Mouse (Mus musculus) small intestine, adult 2 months (tissue): Measurements from ENCODE around the gene Ugt1a8. TPM values are rescaled to one million over a fixed set of nuclear protein-coding genes. Genes with fewer than 3 reads are reported as not detected.

Experiments used
- H3K27ac ChIP-seq: fragments of 200-500 bp; 2 replicates; pipeline ENCODE4 v1.5.1; 2012; ENCODE audit warnings: low read depth, low read length, control low read depth, inconsistent platforms; ENCODE audit not compliant: insufficient read depth
- H3K27me3 ChIP-seq: fragments of 200-500 bp; 2 replicates; pipeline ENCODE4 v1.6.1; 2012; ENCODE audit warnings: mild to moderate bottlenecking, moderate library complexity, low read length, inconsistent platforms; ENCODE audit not compliant: control insufficient read depth, insufficient read depth
- H3K36me3 ChIP-seq: fragments of 200-500 bp; 2 replicates; pipeline ENCODE4 v1.6.1; 2012; ENCODE audit warnings: mild to moderate bottlenecking, low read length, control low read depth, inconsistent platforms; ENCODE audit not compliant: control insufficient read depth, insufficient read depth
- H3K4me1 ChIP-seq: fragments of 200-500 bp; 2 replicates; pipeline ENCODE4 v1.6.1; 2012; ENCODE audit warnings: low read length, inconsistent platforms, mixed read lengths; ENCODE audit not compliant: control insufficient read depth, insufficient read depth, insufficient read length
- H3K4me3 ChIP-seq: fragments of 200-500 bp; 2 replicates; pipeline ENCODE4 v1.5.1; 2012; ENCODE audit warnings: low read depth, mild to moderate bottlenecking, control low read depth, inconsistent platforms, low read length, moderate library complexity
- CTCF ChIP-seq: fragments of 200-500 bp; IDR thresholded peaks from 2 replicates; pipeline ENCODE4 v1.5.1; 2012; ENCODE audit warnings: low read depth, mild to moderate bottlenecking, control low read depth, inconsistent platforms, low read length, moderate library complexity, mixed read lengths; ENCODE audit not compliant: insufficient replicate concordance, insufficient read length; ENCODE audit errors: extremely low read depth
- POLR2A ChIP-seq: fragments of 200-500 bp; IDR thresholded peaks from 2 replicates; pipeline ENCODE4 v1.6.1; 2012; ENCODE audit warnings: low read depth, mild to moderate bottlenecking, control low read depth, inconsistent platforms, low read length, moderate library complexity
- WGBS: fragments of 180-500 bp; shearing (Covaris S2); methylation state at CpG from one replicate; pipeline ENCODE4 v1.1.7; 2018; 5-methylcytosine and 5-hydroxymethylcytosine counted together
- polyA plus RNA-seq: library from polyadenylated mRNA; depleted of rRNA; stranded (reverse); fragments of >200 nt; gene quantifications from 2 replicates; pipeline ENCODE4 v1.2.3, GENCODE M21; 2012; rRNA removed

The Ugt1a8 gene
- polyA plus RNA-seq, 1 experiment: not detected

GRCm38 (mm10) chr1:88267489-88267888, 179.9 kb downstream of the Ugt1a8 start:
- 92% methylated on average over 6 of the region's 6 CpGs for WGBS
- H3K36me3 ChIP-seq: peaks cover 84% of the 10 kb centered on the region
- H3K4me3 ChIP-seq: no peak overlapping the region
- no peak overlapping the region for H3K27ac ChIP-seq
- no peaks in the 10 kb centered on the region for H3K4me1 ChIP-seq
- no peaks in the 10 kb centered on the region for H3K27me3 ChIP-seq
- TF ChIP-seq POLR2A: no peak
- no peak for TF ChIP-seq CTCF

- TF ChIP-seq CTCF (no peak), POLR2A (no peak)
- Histone ChIP-seq H3K4me1 (no peaks in the 10 kb centered on the region), H3K36me3 (peaks cover 82% of the 10 kb centered on the region), H3K27me3 (no peaks in the 10 kb centered on the region), H3K27ac (no peak overlapping the region), H3K4me3 (no peak overlapping the region)
- WGBS: 82% methylated on average over 6 of the region's 6 CpGs
Measured at GRCm38 (mm10) chr1:88268070-88268469, 180.5 kb downstream of the Ugt1a8 start.

Other genes with a start within 250 kb of the Ugt1a8 start
- 21.5 and 47.1 TPM in 2 replicates for gene Dgkd, start 234.5 kb upstream of the Ugt1a8 start, polyA plus RNA-seq
- gene Usp40, start 79.3 kb upstream of the Ugt1a8 start, polyA plus RNA-seq: 4.0 and 7.2 TPM in 2 replicates
- gene Ugt1a10, start 32.4 kb upstream of the Ugt1a8 start, polyA plus RNA-seq: not detected in 2 replicates
- 0.36 and 0.37 TPM in 2 replicates for gene Ugt1a9, start 17.0 kb upstream of the Ugt1a8 start, polyA plus RNA-seq
- 57.1 and 60.9 TPM in 2 replicates for gene Ugt1a7c, start 7.2 kb downstream of the Ugt1a8 start, polyA plus RNA-seq
- gene Ugt1a6b, start 15.4 kb downstream of the Ugt1a8 start, polyA plus RNA-seq: 2.7 and 3.6 TPM in 2 replicates
- gene Ugt1a6a, start 47.0 kb downstream of the Ugt1a8 start, polyA plus RNA-seq: 2.1 and 12.2 TPM in 2 replicates
- 0.28 and 0.34 TPM in 2 replicates for gene Ugt1a5, start 78.2 kb downstream of the Ugt1a8 start, polyA plus RNA-seq
- 0.09 and 0.38 TPM in 2 replicates for gene Ugt1a2, start 112.8 kb downstream of the Ugt1a8 start, polyA plus RNA-seq
- 2.7 and 5.3 TPM in 2 replicates for gene Dnajb3, start 118.0 kb downstream of the Ugt1a8 start, polyA plus RNA-seq
- 21.8 and 88.2 TPM in 2 replicates for gene Ugt1a1, start 124.1 kb downstream of the Ugt1a8 start, polyA plus RNA-seq
- gene Mroh2a, start 139.2 kb downstream of the Ugt1a8 start, polyA plus RNA-seq: 0.11 and 0.35 TPM in 2 replicates
- 22.9 and 23.4 TPM in 2 replicates for gene Hjurp, start 189.8 kb downstream of the Ugt1a8 start, polyA plus RNA-seq
- not detected in 2 replicates for gene Trpm8, start 189.8 kb downstream of the Ugt1a8 start, polyA plus RNA-seq